Mouse (Mus musculus): Measurements from ENCODE around the gene Scfd2. TPM values are rescaled to one million over a fixed set of nuclear protein-coding genes. Genes with fewer than 3 reads are reported as not detected.
A peak's percentile ranks its signal among the peaks of the same experiment; 100 is the strongest.

The Scfd2 gene
- total RNA-seq, 2 experiments from 2014 or later: 26.8 to 34.0 TPM

- intact Hi-C loops (cut with DNase I): no loop called here
- DNase-seq (ENCODE audit: low spot score in 2 of 2): no peak
Observed at GRCm38 (mm10) chr5:74387143-74387886, 144.2 kb downstream of the Scfd2 start.

- DNase-seq (ENCODE audit: low spot score in 2 of 2): no peak
Observed at GRCm38 (mm10) chr5:74380045-74380444, 151.5 kb downstream of the Scfd2 start.

GRCm38 (mm10) chr5:74366710-74367101 lies 164.9 kb downstream of the Scfd2 start:
- intact Hi-C loops (cut with DNase I): no loop called here
- DNase-seq (ENCODE audit: low spot score in 2 of 2): no peak

More at GRCm38 (mm10) chr5:74380045-74380444, 151.5 kb downstream of the Scfd2 start:
- intact Hi-C loops (cut with DNase I): no loop called here

DNA sequence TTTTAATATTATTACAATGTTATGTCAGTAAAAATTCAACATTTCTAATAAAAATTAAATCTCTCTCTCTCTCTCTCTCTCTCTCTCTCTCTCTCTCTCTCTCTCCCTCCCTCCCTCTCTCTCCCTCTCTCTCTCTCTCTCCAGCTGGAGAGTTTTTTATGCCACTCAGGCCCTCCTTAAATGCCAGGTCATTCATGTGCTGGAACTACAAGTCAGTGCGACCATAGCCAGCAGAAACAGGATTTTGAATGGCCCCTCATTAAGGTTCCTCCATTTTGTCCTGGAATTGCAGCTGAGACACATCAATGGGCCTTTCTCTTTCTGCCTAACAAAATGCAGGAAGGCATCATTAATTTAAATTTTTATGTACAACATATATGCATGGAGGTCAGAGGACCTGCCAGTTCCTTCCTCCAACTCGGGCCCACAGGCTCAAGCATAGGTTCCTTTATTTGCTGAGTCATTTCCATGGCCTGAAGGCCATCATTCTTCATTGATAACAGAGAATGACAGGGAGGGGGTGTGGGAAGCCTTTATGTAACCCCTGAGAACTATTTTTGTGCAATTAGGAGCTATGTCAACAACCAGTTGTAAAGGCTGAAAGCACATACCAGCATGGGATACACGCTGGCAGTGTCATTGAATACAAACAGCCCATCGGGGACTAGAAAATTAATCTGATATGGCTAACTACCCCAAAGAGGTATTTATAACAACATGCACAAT lies 165.4 kb downstream of the Scfd2 start:
- intact Hi-C loops (cut with DNase I): no loop called here
- DNase-seq (ENCODE audit: low spot score in 2 of 2): no peak

DNA sequence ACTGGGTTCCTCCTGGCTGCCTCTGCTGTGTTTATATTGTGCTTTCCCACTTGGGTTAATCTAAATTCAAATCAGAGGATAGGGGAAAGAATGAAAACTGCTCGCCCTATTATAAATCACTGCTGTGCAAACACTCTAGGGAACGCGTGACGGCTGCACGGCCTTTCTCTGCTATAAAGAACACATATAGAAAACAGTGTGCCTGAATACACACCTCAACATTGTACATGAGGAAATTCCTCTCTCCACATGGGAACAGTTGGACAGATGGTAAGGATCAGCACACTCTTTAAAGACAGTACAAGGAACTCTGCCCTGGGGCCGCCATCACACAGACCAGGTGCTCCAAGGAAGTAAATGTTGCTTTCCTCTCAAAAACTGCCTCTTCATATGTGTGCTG lies 166.2 kb downstream of the Scfd2 start:
- intact Hi-C loops (cut with DNase I): no loop called here
- DNase-seq (ENCODE audit: low spot score in 2 of 2): no peak

GRCm38 (mm10) chr5:74363296-74363695 lies 168.3 kb downstream of the Scfd2 start:
- no peak for DNase-seq (ENCODE audit: low spot score in 2 of 2)
- intact Hi-C loops (cut with DNase I): no loop called here

- no peak for DNase-seq (ENCODE audit: low spot score in 2 of 2)
- intact Hi-C loops (cut with DNase I): no loop called here
Observed at GRCm38 (mm10) chr5:74361531-74361930, 170.0 kb downstream of the Scfd2 start.

- DNase-seq (ENCODE audit: low spot score in 2 of 2): no peak
- intact Hi-C loops (cut with DNase I): no loop called here
Observed at GRCm38 (mm10) chr5:74358033-74358432, 173.5 kb downstream of the Scfd2 start.

DNA sequence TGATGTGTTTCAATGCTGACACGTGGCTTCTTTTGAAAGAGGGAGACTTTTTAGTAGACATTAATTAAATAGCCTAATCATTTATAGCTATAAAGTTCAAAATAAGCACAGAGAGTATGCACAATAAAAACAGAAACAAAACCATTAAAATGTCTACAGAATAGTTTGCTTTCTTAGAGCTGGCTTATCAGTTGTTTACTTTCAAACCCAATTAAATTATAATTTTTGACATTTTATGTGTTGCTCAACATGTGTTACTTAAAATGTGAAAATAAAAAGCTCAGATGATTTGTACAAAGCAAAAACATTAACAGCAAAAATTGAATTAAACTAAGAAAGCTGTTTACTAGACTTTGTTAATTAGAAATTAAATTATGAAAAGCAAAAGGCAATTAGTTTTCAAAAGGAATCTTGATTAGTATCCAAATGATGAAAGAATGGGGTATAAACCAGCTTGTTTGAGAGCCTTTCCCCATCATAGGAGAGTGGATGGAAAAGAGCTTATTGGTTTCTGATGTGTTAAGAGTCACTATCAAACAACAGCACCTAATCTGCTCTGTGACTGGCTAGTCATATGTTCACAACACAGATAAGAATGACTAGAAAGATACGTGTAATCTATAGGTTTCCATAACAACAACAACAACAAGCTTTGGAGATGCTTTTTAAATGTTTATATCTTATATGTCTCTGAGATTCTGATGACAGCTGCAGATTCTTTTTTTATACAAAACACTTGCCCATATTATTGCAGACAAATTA lies 176.0 kb downstream of the Scfd2 start:
- intact Hi-C loops (cut with DNase I): no loop called here
- no peak for DNase-seq (ENCODE audit: low spot score in 2 of 2)

- intact Hi-C loops (cut with DNase I): no loop called here
- DNase-seq (ENCODE audit: low spot score in 2 of 2): no peak
Observed at GRCm38 (mm10) chr5:74350909-74351308, 180.7 kb downstream of the Scfd2 start.

- no peak for DNase-seq (ENCODE audit: low spot score in 2 of 2)
- intact Hi-C loops (cut with DNase I): no loop called here
Observed at GRCm38 (mm10) chr5:74348079-74348870, 183.3 kb downstream of the Scfd2 start.

GRCm38 (mm10) chr5:74343045-74343444 lies 188.5 kb downstream of the Scfd2 start:
- DNase-seq (ENCODE audit: low spot score in 2 of 2): peak; percentile 18 to 41

GRCm38 (mm10) chr5:74342557-74342956 lies 189.0 kb downstream of the Scfd2 start:
- intact Hi-C loops (cut with DNase I): no loop called here
- DNase-seq (ENCODE audit: low spot score in 2 of 2): peak; percentile 46 to 50

More at GRCm38 (mm10) chr5:74343045-74343444, 188.5 kb downstream of the Scfd2 start:
- intact Hi-C loops (cut with DNase I): no loop called here

- DNase-seq (ENCODE audit: low spot score in 2 of 2): no peak
- intact Hi-C loops (cut with DNase I): no loop called here
Observed at GRCm38 (mm10) chr5:74337491-74337890, 194.1 kb downstream of the Scfd2 start.

- DNase-seq (ENCODE audit: low spot score in 2 of 2): no peak
- intact Hi-C loops (cut with DNase I): no loop called here
Observed at GRCm38 (mm10) chr5:74336780-74337179, 194.8 kb downstream of the Scfd2 start.

DNA sequence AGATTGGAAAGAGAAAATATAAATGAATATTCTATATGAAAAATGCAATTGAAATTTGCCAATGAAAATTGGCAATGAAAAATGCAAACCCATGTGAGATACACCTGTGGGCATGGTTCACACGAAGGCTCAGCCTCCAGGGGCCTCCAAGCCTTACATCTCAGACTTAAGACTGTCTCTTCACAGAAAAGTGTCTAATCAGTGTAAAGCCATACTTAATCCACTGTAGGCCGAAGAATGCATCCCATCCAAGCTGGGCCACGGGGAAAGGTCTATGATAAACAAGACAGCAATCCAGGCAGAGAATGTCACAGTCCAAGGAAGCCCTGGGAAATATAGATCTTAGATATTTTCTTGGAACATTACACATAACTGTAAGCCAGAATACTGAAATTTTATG lies 198.3 kb downstream of the Scfd2 start:
- intact Hi-C loops (cut with DNase I): no loop called here
- no peak for DNase-seq (ENCODE audit: low spot score in 2 of 2)

- DNase-seq (ENCODE audit: low spot score in 2 of 2): no peak
- intact Hi-C loops (cut with DNase I): no loop called here
Observed at GRCm38 (mm10) chr5:74326228-74326627, 205.3 kb downstream of the Scfd2 start.

DNA sequence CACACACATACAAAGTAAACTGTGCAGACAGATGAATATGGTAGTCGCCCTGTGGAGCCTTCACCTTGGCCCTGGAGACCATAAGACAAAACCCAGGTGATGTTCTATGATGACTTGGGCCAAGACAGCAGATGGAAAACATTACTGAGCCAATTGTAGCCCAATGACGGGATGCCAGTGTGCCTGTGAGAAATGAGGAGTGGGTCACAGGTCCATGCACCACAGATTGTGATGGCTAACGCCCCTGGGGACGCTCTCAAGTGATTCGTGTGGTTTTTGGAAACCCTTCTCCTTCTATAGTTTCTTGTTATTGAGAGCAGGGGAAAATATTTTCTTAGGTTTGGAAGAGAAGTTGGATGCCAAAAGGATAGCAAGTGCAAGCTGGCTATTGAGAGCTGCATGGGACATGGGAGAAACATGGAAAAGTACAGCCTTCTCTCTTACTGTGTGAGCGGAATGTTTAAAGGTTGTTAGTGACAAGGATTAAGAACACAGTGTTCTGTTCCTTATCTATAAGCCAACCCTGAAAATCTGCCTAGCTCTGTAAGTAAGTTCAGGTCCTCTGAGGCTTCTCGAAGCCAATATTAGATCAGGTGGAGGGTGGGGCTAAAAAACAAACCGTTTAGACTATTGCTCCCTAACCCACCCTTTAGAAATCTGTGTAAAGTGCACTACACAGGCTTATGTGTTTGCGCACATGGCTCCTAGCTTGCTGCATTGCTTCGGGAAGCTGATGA lies 210.4 kb downstream of the Scfd2 start:
- intact Hi-C loops (cut with DNase I): no loop called here
- no peak for DNase-seq (ENCODE audit: low spot score in 2 of 2)

DNA sequence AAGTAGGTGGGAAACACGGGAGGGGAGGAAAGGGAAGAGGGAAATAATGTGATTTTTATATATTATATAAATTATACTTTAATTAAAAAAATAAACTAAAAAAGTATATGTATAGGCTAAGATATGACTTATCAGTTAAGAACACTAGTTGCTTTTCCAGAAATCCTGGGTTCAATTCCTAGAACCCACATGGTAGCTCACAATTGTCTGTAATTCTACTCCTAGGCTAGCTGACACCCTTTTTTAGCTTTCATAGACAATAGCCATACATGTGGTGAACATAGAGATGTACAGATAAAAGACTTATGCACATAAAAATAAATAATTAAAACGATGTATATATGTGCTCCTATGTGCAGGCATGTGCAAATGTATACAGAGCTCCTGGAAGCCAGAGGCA lies 212.0 kb downstream of the Scfd2 start:
- intact Hi-C loops (cut with DNase I): loop anchor here (10.0 kb wide), 3 partner anchors 215 to 625 kb away; partner anchors contain the start of genes Fip1l1 and Scfd2
- no peak for DNase-seq (ENCODE audit: low spot score in 2 of 2)
